Mouse (Mus musculus) skeletal muscle tissue, postnatal 0 days (tissue): Measurements from ENCODE around the gene G3bp2. TPM values are rescaled to one million over a fixed set of nuclear protein-coding genes. Genes with fewer than 3 reads are reported as not detected.

ENCODE experiments used
- polyA plus RNA-seq: library from polyadenylated mRNA; unstranded; fragments of >200 nt; fragmentation: Nextera tagmentation; extraction: Ambion mirVana; gene quantifications from 2 replicates; pipeline ENCODE4 v1.2.1, GENCODE M21; 2015

The G3bp2 gene
- polyA plus RNA-seq, result 67.9 and 92.7 TPM in 2 replicates

GRCm38 (mm10) chr5:92083417-92084038 is at the start of gene G3bp2:
TSS of gene G3bp2 (minus strand) at chr5:92083719.

GRCm38 (mm10) chr5:92043783-92044182 is 39.7 kb downstream of the G3bp2 start, which contains the start of gene Cdkl2:
TSS of gene Cdkl2 (minus strand) at chr5:92043883.

Other genes with a start within 250 kb of the G3bp2 start
- 67.1 and 69.8 TPM in 2 replicates for gene Rchy1, start 120.7 kb downstream of the G3bp2 start, polyA plus RNA-seq
- gene Odaph, start 96.2 kb downstream of the G3bp2 start, polyA plus RNA-seq, result 0.29 TPM in 1 of 2 replicates, not detected in the other
- 1.0 and 1.5 TPM in 2 replicates for gene Cdkl2, start 39.8 kb downstream of the G3bp2 start, polyA plus RNA-seq
- 35.9 and 40.6 TPM in 2 replicates for gene Uso1, start 54.2 kb upstream of the G3bp2 start, polyA plus RNA-seq
- gene U90926, start 131.7 kb upstream of the G3bp2 start, polyA plus RNA-seq, result not detected in 2 replicates
- not detected in 2 replicates for gene Ppef2, start 172.6 kb upstream of the G3bp2 start, polyA plus RNA-seq
- 7.8 and 12.9 TPM in 2 replicates for gene Naaa, start 194.5 kb upstream of the G3bp2 start, polyA plus RNA-seq
- gene Sdad1, start 226.8 kb upstream of the G3bp2 start, polyA plus RNA-seq, result 18.8 and 19.3 TPM in 2 replicates
- 9.6 and 10.4 TPM in 2 replicates for gene Cxcl9, start 244.4 kb upstream of the G3bp2 start, polyA plus RNA-seq
- 301 and 349 TPM in 2 replicates for gene Art3, start 248.1 kb upstream of the G3bp2 start, polyA plus RNA-seq